Mouse (Mus musculus) lung, postnatal 4 days (tissue): Measurements from ENCODE around the gene Esp34.

Experiments
- DNase-seq, 2 experiments: peaks; one replicate each; pipeline ENCODE4 v3.0.0; 2021

Gene Esp34

DNA sequence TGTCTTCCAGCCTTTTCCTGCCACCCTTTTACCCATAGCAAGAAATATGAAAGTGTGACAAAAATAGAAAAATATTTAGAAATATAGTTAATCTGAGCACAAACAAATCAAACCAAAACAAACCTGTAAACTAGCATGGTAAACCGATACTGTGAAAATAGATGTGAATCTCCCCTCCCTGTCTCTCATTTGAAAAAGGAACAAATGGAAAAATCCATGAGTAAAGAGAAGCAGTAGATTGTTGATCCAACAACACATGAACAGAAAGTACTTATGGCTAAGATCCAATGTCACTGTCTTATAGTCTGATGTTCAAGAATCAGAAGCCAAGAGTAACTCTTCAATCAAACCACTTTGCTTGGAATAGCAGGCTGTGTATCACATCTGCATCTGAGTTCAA lies at the start of gene Esp34:
Esp34 (plus strand) TSS at position 301 of the 400 bp plus-strand sequence.
- no peak for DNase-seq

DNA sequence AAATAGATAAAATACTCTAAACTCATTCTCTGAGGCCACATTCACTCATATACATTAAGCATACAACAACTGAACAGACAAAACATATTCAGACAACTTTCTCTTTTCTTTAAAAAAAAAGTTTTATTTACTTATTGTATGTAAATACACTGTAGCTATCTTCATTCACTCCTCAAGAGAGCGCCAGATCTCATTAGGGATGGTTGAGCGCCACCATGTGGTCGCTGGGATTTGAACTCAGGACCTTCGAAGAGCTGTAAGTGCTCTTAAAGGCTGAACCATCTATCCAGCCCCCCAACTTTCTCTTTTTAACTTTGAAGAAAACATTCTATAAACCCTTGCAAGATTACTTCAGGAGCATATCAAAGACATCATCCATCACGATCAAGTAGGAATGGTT lies 8.5 kb downstream of the Esp34 start:
- DNase-seq: no peak
